Mouse (Mus musculus): ENCODE data around the gene Trappc11. TPM values are rescaled to one million over a fixed set of nuclear protein-coding genes. Genes with fewer than 3 reads are reported as not detected.

The Trappc11 gene
- polyA plus RNA-seq (2012; rRNA removed), result 45.6 and 48.3 TPM in 2 replicates

GRCm38 (mm10) chr8:47533344-47534125 is at the start of gene Trappc11, which contains the start of gene Rwdd4a:
Gene Trappc11 (minus strand): TSS chr8:47533470.
Gene Rwdd4a (plus strand): TSS chr8:47533664.

GRCm38 (mm10) chr8:47446312-47447046 is 86.8 kb downstream of the Trappc11 start, which contains the start of gene Stox2:
Gene Stox2 (minus strand): TSS chr8:47446362.

Other genes with a start within 250 kb of the Trappc11 start
- gene Stox2, start 87.1 kb downstream of the Trappc11 start, polyA plus RNA-seq (2012; rRNA removed), result 28.3 and 31.3 TPM in 2 replicates
- 28.5 and 29.0 TPM in 2 replicates for gene Rwdd4a, start 194 bp upstream of the Trappc11 start, polyA plus RNA-seq (2012; rRNA removed)
- 15.1 and 16.6 TPM in 2 replicates for gene Ing2, start 142.1 kb upstream of the Trappc11 start, polyA plus RNA-seq (2012; rRNA removed)
- gene Cdkn2aip, start 180.5 kb upstream of the Trappc11 start, polyA plus RNA-seq (2012; rRNA removed), result 20.0 and 20.4 TPM in 2 replicates

Measured in central nervous system, embryonic 14 days (tissue).